Mouse (Mus musculus): ENCODE data around the gene Gm8257. TPM values are rescaled to one million over a fixed set of nuclear protein-coding genes. Genes with fewer than 3 reads are reported as not detected.
"Not testable (repeated sequence)": the region's sequence is repeated elsewhere in the genome, so short reads cannot be mapped to it uniquely, and the experiment has no call there.

Gene Gm8257
- polyA plus RNA-seq (2014; fragmentation: Nextera tagmentation; extraction: Ambion mirVana) = not detected in 2 replicates

GRCm38 (mm10) chr14:44706356-44706755 is at the start of gene Gm8257:
Gene Gm8257 (minus strand): TSS chr14:44706456.
- H3K4me3 ChIP-seq (ENCODE audit: low read depth, low read length); H3K27me3 ChIP-seq (ENCODE audit: control insufficient read depth, insufficient read depth, low read length); H3K9me3 ChIP-seq (ENCODE audit: control insufficient read depth, low read length); ATAC-seq (ENCODE audit: insufficient read depth, low FRiP score, low TSS enrichment); H3K27ac ChIP-seq (ENCODE audit: low read depth, low read length); H3K9ac ChIP-seq (ENCODE audit: low read length); DNase-seq (ENCODE audit: low spot score); H3K4me2 ChIP-seq (ENCODE audit: low read depth); H3K4me1 ChIP-seq (ENCODE audit: control insufficient read depth, insufficient read depth, low read length); H3K36me3 ChIP-seq (ENCODE audit: control insufficient read depth, insufficient read depth, low read length): not testable (repeated sequence)
- WGBS = 86% methylated on average over 3 of the region's 3 CpGs

DNA sequence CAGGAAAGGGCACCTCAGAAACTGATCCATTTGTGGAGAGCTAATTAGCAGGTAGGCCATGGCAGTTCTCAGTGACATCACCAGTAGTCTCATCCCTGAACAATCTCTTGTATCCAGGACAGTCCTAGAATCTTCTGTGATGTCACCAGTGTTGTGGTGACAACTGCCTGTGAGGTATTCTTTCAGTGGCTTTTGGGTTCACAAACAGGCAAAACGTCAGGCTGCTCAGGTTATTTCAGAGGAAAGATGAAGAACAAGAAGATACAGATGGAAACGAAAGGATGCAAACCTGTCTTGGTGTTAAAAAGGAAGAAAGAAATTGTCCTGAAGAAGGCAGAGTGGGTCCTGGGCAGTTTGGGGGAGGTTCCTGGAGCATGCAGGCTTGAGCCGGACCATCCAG is 44.0 kb upstream of the Gm8257 start, which contains the start of gene Gm8267:
Gm8267 (minus strand) TSS at position 101 of the 400 bp plus-strand sequence.
- Histone ChIP-seq H3K9ac (ENCODE audit: low read length) (no peak within 1 kb of the TSS), H3K27me3 (ENCODE audit: control insufficient read depth, insufficient read depth, low read length) (no peaks in the 10 kb centered on the region), H3K4me2 (ENCODE audit: low read depth) (no peak within 1 kb of the TSS), H3K27ac (ENCODE audit: low read depth, low read length) (no peak within 1 kb of the TSS), H3K4me3 (ENCODE audit: low read depth, low read length) (no peak within 1 kb of the TSS), H3K36me3 (ENCODE audit: control insufficient read depth, insufficient read depth, low read length) (no peaks in the 10 kb centered on the region), H3K9me3 (ENCODE audit: control insufficient read depth, low read length) (no peaks in the 10 kb centered on the region), H3K4me1 (ENCODE audit: control insufficient read depth, insufficient read depth, low read length) (no peaks in the 10 kb centered on the region)
- ATAC-seq (ENCODE audit: insufficient read depth, low FRiP score, low TSS enrichment) (no peak), DNase-seq (ENCODE audit: low spot score) (no peak)
- 84% methylated on average over 3 of the region's 3 CpGs for WGBS

- DNase-seq (ENCODE audit: low spot score); ATAC-seq (ENCODE audit: insufficient read depth, low FRiP score, low TSS enrichment); H3K4me3 ChIP-seq (ENCODE audit: low read depth, low read length); H3K4me2 ChIP-seq (ENCODE audit: low read depth); H3K9me3 ChIP-seq (ENCODE audit: control insufficient read depth, low read length); H3K4me1 ChIP-seq (ENCODE audit: control insufficient read depth, insufficient read depth, low read length); H3K27ac ChIP-seq (ENCODE audit: low read depth, low read length); H3K27me3 ChIP-seq (ENCODE audit: control insufficient read depth, insufficient read depth, low read length); H3K36me3 ChIP-seq (ENCODE audit: control insufficient read depth, insufficient read depth, low read length); H3K9ac ChIP-seq (ENCODE audit: low read length): not testable (repeated sequence)
- WGBS = 40% methylated on average over 1 of the region's 1 CpGs
Measured at GRCm38 (mm10) chr14:44742789-44743188, 36.5 kb upstream of the Gm8257 start.

GRCm38 (mm10) chr14:44730711-44731110 is 24.5 kb upstream of the Gm8257 start:
- H3K27me3 ChIP-seq (ENCODE audit: control insufficient read depth, insufficient read depth, low read length); H3K36me3 ChIP-seq (ENCODE audit: control insufficient read depth, insufficient read depth, low read length); H3K4me2 ChIP-seq (ENCODE audit: low read depth); ATAC-seq (ENCODE audit: insufficient read depth, low FRiP score, low TSS enrichment); H3K9ac ChIP-seq (ENCODE audit: low read length); H3K4me3 ChIP-seq (ENCODE audit: low read depth, low read length); H3K4me1 ChIP-seq (ENCODE audit: control insufficient read depth, insufficient read depth, low read length); H3K27ac ChIP-seq (ENCODE audit: low read depth, low read length); DNase-seq (ENCODE audit: low spot score); H3K9me3 ChIP-seq (ENCODE audit: control insufficient read depth, low read length): not testable (repeated sequence)

GRCm38 (mm10) chr14:44627737-44628136 is 78.5 kb downstream of the Gm8257 start, which contains the start of gene Gm5624:
Gene Gm5624 (minus strand): TSS chr14:44627938.
- H3K4me1 ChIP-seq (ENCODE audit: control insufficient read depth, insufficient read depth, low read length); H3K4me3 ChIP-seq (ENCODE audit: low read depth, low read length); H3K9ac ChIP-seq (ENCODE audit: low read length); DNase-seq (ENCODE audit: low spot score); H3K4me2 ChIP-seq (ENCODE audit: low read depth); H3K36me3 ChIP-seq (ENCODE audit: control insufficient read depth, insufficient read depth, low read length); ATAC-seq (ENCODE audit: insufficient read depth, low FRiP score, low TSS enrichment); H3K9me3 ChIP-seq (ENCODE audit: control insufficient read depth, low read length); H3K27ac ChIP-seq (ENCODE audit: low read depth, low read length); H3K27me3 ChIP-seq (ENCODE audit: control insufficient read depth, insufficient read depth, low read length): not testable (repeated sequence)
- WGBS = 80% methylated on average over 4 of the region's 4 CpGs

Other genes starting within 250 kb of the Gm8257 start
- 0.28 TPM in 1 of 2 replicates, not detected in the other for gene BC061237, start 214.0 kb downstream of the Gm8257 start, polyA plus RNA-seq (2014; fragmentation: Nextera tagmentation; extraction: Ambion mirVana)
- not detected in 2 replicates for gene Gm17093, start 188.2 kb downstream of the Gm8257 start, polyA plus RNA-seq (2014; fragmentation: Nextera tagmentation; extraction: Ambion mirVana)
- not detected in 2 replicates for gene Gm8247, start 123.3 kb downstream of the Gm8257 start, polyA plus RNA-seq (2014; fragmentation: Nextera tagmentation; extraction: Ambion mirVana)
- not detected in 2 replicates for gene Gm5624, start 78.5 kb downstream of the Gm8257 start, polyA plus RNA-seq (2014; fragmentation: Nextera tagmentation; extraction: Ambion mirVana)
- gene Gm8267, start 43.9 kb upstream of the Gm8257 start, polyA plus RNA-seq (2014; fragmentation: Nextera tagmentation; extraction: Ambion mirVana) = not detected in 2 replicates
- gene Ptgdr, start 152.9 kb upstream of the Gm8257 start, polyA plus RNA-seq (2014; fragmentation: Nextera tagmentation; extraction: Ambion mirVana) = 0.08 and 0.09 TPM in 2 replicates

All from neural tube, embryonic 11.5 days (tissue).